Mouse (Mus musculus) forebrain, embryonic 11.5 days (tissue): Measurements from ENCODE around the gene Ppp2r5d. TPM values are rescaled to one million over a fixed set of nuclear protein-coding genes. Genes with fewer than 3 reads are reported as not detected.

Experiments
- polyA plus RNA-seq: library from polyadenylated mRNA; unstranded; fragments of >200 nt; fragmentation: Nextera tagmentation; extraction: Ambion mirVana; gene quantifications from 2 replicates; pipeline ENCODE4 v1.2.1, GENCODE M21; 2014

Gene Ppp2r5d
- polyA plus RNA-seq, 1 experiment from 2014 or later, result 140 TPM

Other genes with a start within 250 kb of the Ppp2r5d start
- 3.5 TPM in 2 replicates for gene Ttbk1, start 217.4 kb downstream of the Ppp2r5d start, polyA plus RNA-seq
- gene Dnph1, start 208.4 kb downstream of the Ppp2r5d start, polyA plus RNA-seq, result 87.6 and 89.0 TPM in 2 replicates
- gene Cul9, start 158.7 kb downstream of the Ppp2r5d start, polyA plus RNA-seq, result 3.4 and 4.0 TPM in 2 replicates
- 5.0 and 5.2 TPM in 2 replicates for gene Srf, start 148.9 kb downstream of the Ppp2r5d start, polyA plus RNA-seq
- gene Ptk7, start 75.6 kb downstream of the Ppp2r5d start, polyA plus RNA-seq, result 40.8 and 43.3 TPM in 2 replicates
- 34.9 and 35.8 TPM in 2 replicates for gene Klc4, start 59.1 kb downstream of the Ppp2r5d start, polyA plus RNA-seq
- gene Mrpl2, start 58.9 kb downstream of the Ppp2r5d start, polyA plus RNA-seq, result 111 and 117 TPM in 2 replicates
- gene Cul7, start 54.8 kb downstream of the Ppp2r5d start, polyA plus RNA-seq, result 34.4 and 34.9 TPM in 2 replicates
- 61.0 and 64.1 TPM in 2 replicates for gene Rrp36, start 30.8 kb downstream of the Ppp2r5d start, polyA plus RNA-seq
- gene Mea1, start 26.3 kb downstream of the Ppp2r5d start, polyA plus RNA-seq, result 167 and 187 TPM in 2 replicates
- 117 and 129 TPM in 2 replicates for gene Klhdc3, start 24.2 kb downstream of the Ppp2r5d start, polyA plus RNA-seq
- gene Pex6, start 6.4 kb upstream of the Ppp2r5d start, polyA plus RNA-seq, result 21.4 and 22.7 TPM in 2 replicates
- gene Gnmt, start 24.1 kb upstream of the Ppp2r5d start, polyA plus RNA-seq, result 0.36 and 0.80 TPM in 2 replicates
- 61.2 and 61.8 TPM in 2 replicates for gene Cnpy3, start 47.1 kb upstream of the Ppp2r5d start, polyA plus RNA-seq
- gene Ptcra, start 58.6 kb upstream of the Ppp2r5d start, polyA plus RNA-seq, result 0.35 and 0.44 TPM in 2 replicates
- gene 2310039H08Rik, start 67.5 kb upstream of the Ppp2r5d start, polyA plus RNA-seq, result 53.7 and 57.5 TPM in 2 replicates
- 178 and 189 TPM in 2 replicates for gene Rpl7l1, start 77.6 kb upstream of the Ppp2r5d start, polyA plus RNA-seq
- gene Bicral, start 153.4 kb upstream of the Ppp2r5d start, polyA plus RNA-seq, result 6.8 and 7.2 TPM in 2 replicates
- 62.3 and 65.3 TPM in 2 replicates for gene Tbcc, start 185.6 kb upstream of the Ppp2r5d start, polyA plus RNA-seq
- not detected in 2 replicates for gene Prph2, start 205.3 kb upstream of the Ppp2r5d start, polyA plus RNA-seq